Mouse (Mus musculus) liver, adult (tissue): Measurements from ENCODE around the gene Atf2.
A peak's percentile ranks its signal among the peaks of the same experiment; 100 is the strongest.

ENCODE experiments used
- GATA4 ChIP-seq: IDR thresholded peaks from 2 replicates; pipeline ENCODE4 v1.6.1; 2014; ENCODE audit warnings: mild to moderate bottlenecking, low read length; ENCODE audit not compliant: insufficient replicate concordance

Gene Atf2

GRCm38 (mm10) chr2:73892464-73893296 is at the start of gene Atf2:
TSS of gene Atf2 (minus strand) at chr2:73892639.
- no peak; the same call in 1 of the 2 replicates for TF ChIP-seq GATA4

GRCm38 (mm10) chr2:73941281-73941680 is 48.8 kb upstream of the Atf2 start:
- no peak for TF ChIP-seq GATA4

DNA sequence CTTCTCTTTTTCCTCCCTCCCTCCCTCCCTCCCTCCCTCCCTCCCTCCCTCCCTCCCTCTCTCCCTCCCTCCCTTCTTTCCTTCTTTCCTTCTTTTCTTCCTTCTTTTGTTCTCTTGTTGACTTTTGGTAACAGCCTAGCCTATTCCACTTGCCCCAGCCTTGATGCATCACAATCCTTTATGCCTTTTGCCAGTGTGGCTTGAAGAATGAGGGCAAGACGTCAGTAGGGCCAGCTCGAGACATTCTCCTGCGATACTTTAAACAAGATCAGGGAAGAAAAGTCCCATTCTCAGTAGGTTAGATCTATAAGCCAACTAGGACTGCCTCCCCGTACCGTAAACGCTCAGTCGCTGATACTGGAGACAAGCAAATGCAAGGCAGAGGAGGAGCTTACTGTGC is 48.0 kb upstream of the Atf2 start:
- no peak for TF ChIP-seq GATA4

GRCm38 (mm10) chr2:73938896-73939295 is 46.5 kb upstream of the Atf2 start:
- TF ChIP-seq GATA4 = no peak; the same call in 1 of the 2 replicates

DNA sequence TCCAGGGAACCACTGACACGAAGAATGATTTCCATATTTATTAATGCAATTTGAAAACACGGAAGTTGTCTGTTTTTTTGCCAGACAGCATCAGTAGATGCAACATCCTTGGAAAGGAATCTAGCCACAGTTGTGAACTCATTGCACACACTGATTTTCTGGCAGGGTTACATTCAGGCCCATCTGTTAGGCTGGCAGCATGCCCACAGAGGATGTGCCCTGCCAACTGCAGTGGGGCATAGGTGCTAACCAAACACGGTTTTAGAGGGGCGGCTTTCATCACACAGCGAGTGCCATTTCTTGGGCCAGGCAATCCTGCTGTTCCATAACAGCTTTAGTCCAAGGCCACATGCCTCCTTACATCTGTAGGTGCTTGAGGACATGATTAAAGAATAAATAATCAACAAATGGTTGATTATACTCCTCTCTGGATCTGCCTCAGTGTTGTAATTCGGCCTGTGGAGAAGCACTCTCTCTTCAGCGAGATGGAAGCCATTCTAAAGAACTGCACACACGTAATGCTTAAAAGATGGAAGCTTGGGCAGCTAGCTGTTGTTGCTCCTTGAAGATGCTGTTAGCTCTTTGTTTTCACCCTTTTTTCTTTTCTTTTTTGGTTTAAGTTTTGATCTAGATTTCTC is 40.4 kb upstream of the Atf2 start:
- no peak for TF ChIP-seq GATA4

- no peak for TF ChIP-seq GATA4
Observed at GRCm38 (mm10) chr2:73927711-73928110, 35.3 kb upstream of the Atf2 start.

GRCm38 (mm10) chr2:73925539-73925938 is 33.1 kb upstream of the Atf2 start:
- TF ChIP-seq GATA4 = no peak

GRCm38 (mm10) chr2:73925089-73925488 is 32.6 kb upstream of the Atf2 start:
- TF ChIP-seq GATA4 = no peak

- TF ChIP-seq GATA4 = no peak
Observed at GRCm38 (mm10) chr2:73919642-73920041, 27.2 kb upstream of the Atf2 start.

- TF ChIP-seq GATA4 = no peak
Observed at GRCm38 (mm10) chr2:73912264-73912663, 19.8 kb upstream of the Atf2 start.

DNA sequence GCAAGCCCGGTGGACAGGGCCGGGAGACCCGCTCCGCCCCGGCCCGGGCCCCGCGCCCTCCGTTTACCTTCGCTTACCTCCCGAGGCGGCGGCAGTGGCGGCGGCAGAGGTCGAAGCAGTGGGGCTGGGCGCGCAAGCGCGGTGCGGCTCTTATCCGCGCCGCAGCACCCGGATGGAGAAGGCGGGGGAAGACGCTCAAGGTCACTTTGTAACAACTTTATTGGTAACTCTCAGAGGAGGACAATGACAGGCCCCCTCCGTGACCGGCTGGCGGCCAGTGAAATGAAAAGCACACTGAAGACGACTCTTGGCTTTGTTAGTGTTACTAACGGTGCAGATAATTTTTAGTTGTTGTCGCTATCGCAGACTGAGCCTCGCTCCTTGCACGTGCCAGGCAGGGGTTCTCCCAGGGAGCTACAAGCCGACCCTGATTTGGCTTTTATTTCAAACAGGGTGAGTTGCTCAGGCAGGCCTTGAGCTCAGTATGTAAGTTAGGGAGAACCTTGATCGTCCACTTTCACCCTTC is 18.8 kb upstream of the Atf2 start, which contains the start of gene Atp5g3:
Gene Atp5g3, minus strand, starts transcription at position 152 of the 526 bp plus-strand sequence.
- peak; percentile 82; the same call in 1 of the 2 replicates for TF ChIP-seq GATA4

DNA sequence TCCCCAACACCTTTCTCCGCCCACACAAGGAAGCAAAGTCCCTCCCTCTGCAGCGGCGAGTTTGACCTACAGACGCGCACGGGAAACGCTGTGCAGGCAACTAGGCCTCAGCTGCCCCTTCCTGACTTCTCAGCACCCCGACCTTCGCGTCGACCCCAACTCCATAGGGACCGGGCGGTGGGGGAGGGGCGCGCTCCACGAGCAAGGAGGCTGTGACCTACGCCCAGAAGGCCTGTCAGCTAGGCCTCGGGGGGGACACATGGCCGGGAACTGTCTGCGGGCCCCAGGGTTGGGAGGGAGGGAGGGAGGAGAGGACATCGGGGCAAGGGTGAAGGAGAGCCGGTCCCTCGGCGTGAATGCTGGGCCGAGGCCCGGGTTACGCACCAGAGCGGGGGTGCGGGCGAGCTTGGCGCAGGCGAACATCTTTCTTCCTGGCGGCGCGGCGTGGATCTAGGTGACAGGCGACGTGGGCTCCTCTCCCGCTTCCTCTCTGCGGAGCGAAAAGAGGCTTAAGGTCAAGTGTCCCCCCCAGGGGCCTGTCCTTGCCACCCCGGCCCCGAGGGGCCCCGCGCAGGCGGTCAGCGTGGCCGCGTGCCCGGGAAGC is 18.2 kb upstream of the Atf2 start:
- no peak for TF ChIP-seq GATA4

GRCm38 (mm10) chr2:73909116-73909515 is 16.7 kb upstream of the Atf2 start:
- no peak for TF ChIP-seq GATA4

- TF ChIP-seq GATA4 = no peak
Observed at GRCm38 (mm10) chr2:73903536-73903935, 11.1 kb upstream of the Atf2 start.

DNA sequence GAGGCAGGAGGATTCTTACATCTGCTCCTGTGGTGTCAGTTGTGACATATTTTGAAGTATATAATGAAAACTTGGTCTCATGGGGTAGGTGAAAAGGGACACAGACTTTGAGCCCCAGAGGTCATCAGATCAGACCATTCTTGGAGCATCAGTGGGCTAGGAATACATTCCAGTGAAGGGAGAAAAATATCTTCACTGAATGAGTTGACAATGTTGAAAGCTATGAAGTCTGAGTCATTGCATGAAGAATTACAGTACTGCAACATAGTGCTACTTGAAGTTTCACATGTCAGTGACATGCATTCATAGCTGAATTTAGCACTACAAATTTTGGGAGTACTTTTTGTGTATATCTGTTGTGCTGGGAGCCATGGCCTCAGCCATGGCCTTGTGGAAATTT is 8.7 kb upstream of the Atf2 start:
- no peak for TF ChIP-seq GATA4

DNA sequence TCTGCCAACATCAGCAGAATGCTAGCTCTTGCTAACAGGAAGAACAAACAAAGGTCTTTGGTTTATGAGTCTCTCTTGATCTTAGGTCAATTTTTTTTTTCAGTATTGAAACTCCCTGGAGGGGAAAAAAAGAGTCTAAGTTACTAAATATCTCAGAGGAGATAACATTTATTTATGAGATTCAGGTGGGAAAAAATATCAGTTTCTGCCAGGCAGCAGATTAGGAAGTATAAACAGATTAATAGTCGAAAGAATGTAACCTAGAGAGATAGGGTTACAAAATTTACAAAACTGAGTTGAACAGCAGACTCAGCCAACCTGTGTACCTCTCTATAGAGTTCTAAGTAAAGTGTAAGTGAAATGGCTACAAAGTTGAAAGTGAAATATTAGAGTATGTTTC is 7.9 kb upstream of the Atf2 start:
- no peak for TF ChIP-seq GATA4
